Mouse (Mus musculus): Measurements from ENCODE around the gene Tlnrd1. TPM values are rescaled to one million over a fixed set of nuclear protein-coding genes. Genes with fewer than 3 reads are reported as not detected.

Gene Tlnrd1
- polyA plus RNA-seq, 1 experiment = 23.5 TPM

DNA sequence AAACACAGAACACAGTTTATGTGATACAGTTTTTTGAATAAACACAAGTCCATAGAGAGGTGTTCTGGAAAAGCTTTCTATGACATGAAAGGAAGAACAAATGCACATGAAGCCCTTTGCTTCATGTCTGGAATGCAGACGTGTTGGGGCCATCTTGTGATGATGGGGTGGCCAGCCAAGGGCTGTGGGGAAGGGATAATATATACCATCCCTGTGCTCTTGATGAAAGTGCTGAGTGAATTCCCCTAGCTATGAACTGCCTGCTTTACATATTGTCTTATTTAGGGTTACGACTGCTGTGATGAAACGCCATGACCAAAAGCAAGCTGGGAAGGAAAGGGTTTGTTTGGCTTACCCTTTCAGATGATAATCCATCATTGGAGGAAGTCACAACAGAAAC is 39.3 kb downstream of the Tlnrd1 start:
- Histone ChIP-seq H3K27me3 (ENCODE audit: control insufficient read depth, insufficient read depth, low read length) (no peaks in the 10 kb centered on the region), H3K4me3 (ENCODE audit: extremely low read depth, insufficient read depth, insufficient read length) (no peak overlapping the region), H3K4me1 (ENCODE audit: control insufficient read depth, insufficient read depth, insufficient read length) (no peaks in the 10 kb centered on the region), H3K27ac (ENCODE audit: insufficient read depth, low read length) (no peak overlapping the region), H3K36me3 (ENCODE audit: control insufficient read depth, insufficient read depth, low read length) (no peaks in the 10 kb centered on the region)
- TF ChIP-seq POLR2A (IDR thresholded peaks at IDR 0.05; ENCODE audit: low read depth, low read length) = no peak
- no peak for TF ChIP-seq CTCF (IDR thresholded peaks at IDR 0.05; ENCODE audit: extremely low read depth, insufficient read depth, insufficient read length, insufficient replicate concordance)
- 89% methylated on average over 3 of the region's 3 CpGs for WGBS
- DNase-seq (ENCODE audit: low read depth in 1 of 2, low spot score in 2 of 2) = no peak

DNA sequence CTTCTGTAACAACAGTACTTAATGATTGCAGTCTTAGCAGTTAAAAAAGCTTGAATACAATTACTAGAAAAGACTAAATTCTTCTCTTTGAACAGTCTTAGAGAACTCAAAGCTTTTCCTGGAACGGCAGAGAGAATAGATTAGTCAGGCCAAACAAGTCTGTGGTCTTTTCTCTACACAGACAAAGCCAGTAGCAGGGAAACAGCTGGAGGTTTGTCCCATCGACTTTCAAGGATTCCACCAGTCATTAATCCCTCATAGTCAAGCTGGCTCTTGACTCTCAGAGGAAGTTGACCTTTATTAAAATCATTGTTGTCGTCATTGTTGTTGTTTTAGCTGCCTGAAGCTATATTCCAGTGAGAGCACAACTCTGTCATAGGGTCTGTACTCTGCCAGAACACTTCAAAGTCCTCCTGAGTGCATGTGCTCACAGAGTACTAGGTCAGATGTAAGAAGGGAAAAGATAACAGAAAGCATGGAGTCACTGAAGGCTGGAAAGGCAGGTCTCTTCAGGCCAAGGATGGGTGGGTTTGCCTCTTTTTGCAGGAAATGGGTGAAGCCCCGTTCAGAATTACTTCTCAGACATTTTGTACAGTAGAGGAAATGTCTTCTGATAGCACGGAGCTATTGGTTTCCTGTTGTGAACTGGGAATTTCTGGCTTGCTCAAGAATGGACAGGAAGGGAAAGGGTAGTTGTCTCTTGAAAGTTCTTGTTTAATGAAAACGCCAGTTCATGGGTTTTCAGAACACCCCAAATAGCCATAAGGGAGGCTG is 41.4 kb downstream of the Tlnrd1 start:
- Histone ChIP-seq H3K27ac (ENCODE audit: insufficient read depth, low read length) (no peak overlapping the region), H3K4me1 (ENCODE audit: control insufficient read depth, insufficient read depth, insufficient read length) (no peaks in the 10 kb centered on the region), H3K27me3 (ENCODE audit: control insufficient read depth, insufficient read depth, low read length) (no peaks in the 10 kb centered on the region), H3K4me3 (ENCODE audit: extremely low read depth, insufficient read depth, insufficient read length) (no peak overlapping the region), H3K36me3 (ENCODE audit: control insufficient read depth, insufficient read depth, low read length) (no peaks in the 10 kb centered on the region)
- WGBS = 48% methylated on average over 6 of the region's 6 CpGs
- no peak for TF ChIP-seq CTCF (IDR thresholded peaks at IDR 0.05; ENCODE audit: extremely low read depth, insufficient read depth, insufficient read length, insufficient replicate concordance)
- TF ChIP-seq POLR2A (IDR thresholded peaks at IDR 0.05; ENCODE audit: low read depth, low read length) = no peak
- no peak for DNase-seq (ENCODE audit: low read depth in 1 of 2, low spot score in 2 of 2)

DNA sequence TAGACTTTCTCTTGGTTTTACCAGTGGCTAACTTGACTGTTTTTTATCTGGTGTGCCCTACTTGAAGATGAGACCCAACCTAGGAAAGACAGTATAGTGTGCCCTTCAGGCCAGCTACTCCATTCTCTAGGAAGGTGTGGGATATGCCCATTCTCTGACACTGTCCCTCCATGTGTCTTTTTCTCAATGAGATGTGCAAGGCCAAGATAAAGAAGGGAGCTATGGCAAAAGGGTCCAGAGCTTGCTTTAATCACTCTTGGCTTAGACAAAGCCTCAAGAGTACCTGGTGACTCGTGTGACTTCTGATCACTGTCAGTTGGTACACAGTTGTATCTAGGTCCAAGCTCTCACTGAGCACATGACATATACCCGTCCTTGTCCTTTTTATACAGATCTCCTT is 44.0 kb downstream of the Tlnrd1 start:
- H3K36me3 ChIP-seq (ENCODE audit: control insufficient read depth, insufficient read depth, low read length) = no peaks in the 10 kb centered on the region
- WGBS = 74% methylated on average over 2 of the region's 2 CpGs
- H3K4me3 ChIP-seq (ENCODE audit: extremely low read depth, insufficient read depth, insufficient read length) = no peak overlapping the region
- TF ChIP-seq CTCF (IDR thresholded peaks at IDR 0.05; ENCODE audit: extremely low read depth, insufficient read depth, insufficient read length, insufficient replicate concordance) = no peak
- no peak for TF ChIP-seq POLR2A (IDR thresholded peaks at IDR 0.05; ENCODE audit: low read depth, low read length)
- no peaks in the 10 kb centered on the region for H3K27me3 ChIP-seq (ENCODE audit: control insufficient read depth, insufficient read depth, low read length)
- no peak for DNase-seq (ENCODE audit: low read depth in 1 of 2, low spot score in 2 of 2)
- H3K27ac ChIP-seq (ENCODE audit: insufficient read depth, low read length) = no peak overlapping the region
- H3K4me1 ChIP-seq (ENCODE audit: control insufficient read depth, insufficient read depth, insufficient read length) = no peaks in the 10 kb centered on the region

DNA sequence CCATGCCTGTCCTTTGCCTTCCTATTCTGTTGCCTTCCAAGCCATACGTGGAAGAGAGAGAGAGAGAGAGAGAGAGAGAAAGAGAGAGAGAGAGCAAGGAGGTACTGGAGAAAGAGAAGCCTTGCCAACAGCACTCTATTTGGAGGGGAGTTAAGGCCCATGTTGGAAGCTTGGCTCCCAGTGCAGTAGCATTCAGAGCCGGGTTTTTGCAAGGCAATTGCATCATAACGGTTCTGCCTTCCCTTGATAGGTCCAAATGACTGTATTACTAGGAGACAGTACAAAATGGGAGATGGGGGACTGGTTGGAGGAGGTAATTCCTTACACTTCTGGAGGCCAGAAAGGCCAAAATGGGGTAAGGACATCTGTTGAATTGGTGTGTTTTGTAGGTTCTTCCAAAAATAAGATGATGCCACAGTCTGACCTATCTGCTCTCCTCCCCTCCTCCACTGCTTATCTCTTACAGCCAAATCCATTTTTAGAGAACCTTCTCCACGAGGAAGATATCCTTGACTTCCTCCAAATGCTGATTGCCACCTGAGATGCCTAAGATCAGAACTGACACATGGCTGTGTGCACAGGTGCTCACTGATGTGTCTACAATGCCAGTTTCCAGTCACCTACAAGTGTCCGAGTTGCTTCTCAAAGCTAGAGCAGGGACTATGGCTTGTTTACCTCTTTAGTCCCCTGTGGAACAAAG is 45.4 kb downstream of the Tlnrd1 start:
- H3K4me1 ChIP-seq (ENCODE audit: control insufficient read depth, insufficient read depth, insufficient read length) = no peaks in the 10 kb centered on the region
- no peak overlapping the region for H3K4me3 ChIP-seq (ENCODE audit: extremely low read depth, insufficient read depth, insufficient read length)
- H3K36me3 ChIP-seq (ENCODE audit: control insufficient read depth, insufficient read depth, low read length) = no peaks in the 10 kb centered on the region
- WGBS = 73% methylated on average over 5 of the region's 5 CpGs
- DNase-seq (ENCODE audit: low read depth in 1 of 2, low spot score in 2 of 2) = no peak
- no peak for TF ChIP-seq POLR2A (IDR thresholded peaks at IDR 0.05; ENCODE audit: low read depth, low read length)
- TF ChIP-seq CTCF (IDR thresholded peaks at IDR 0.05; ENCODE audit: extremely low read depth, insufficient read depth, insufficient read length, insufficient replicate concordance) = no peak
- H3K27me3 ChIP-seq (ENCODE audit: control insufficient read depth, insufficient read depth, low read length) = no peaks in the 10 kb centered on the region
- no peak overlapping the region for H3K27ac ChIP-seq (ENCODE audit: insufficient read depth, low read length)

Other genes starting within 250 kb of the Tlnrd1 start
- gene Il16, start 138.6 kb downstream of the Tlnrd1 start, polyA plus RNA-seq (2012; rRNA removed) = 70.7 and 72.3 TPM in 2 replicates
- not detected in 2 replicates for gene Cfap161, start 89.4 kb downstream of the Tlnrd1 start, polyA plus RNA-seq (2012; rRNA removed)
- gene Mesd, start 161 bp upstream of the Tlnrd1 start, polyA plus RNA-seq (2012; rRNA removed) = 5.4 and 6.2 TPM in 2 replicates
- gene Cemip, start 202.2 kb upstream of the Tlnrd1 start, polyA plus RNA-seq (2012; rRNA removed) = 2.4 TPM in 2 replicates